Mouse (Mus musculus) ovary, postnatal 14 days (tissue): ENCODE data around the gene Il20rb.

Experiments used
- DNase-seq: peaks from one replicate; pipeline ENCODE4 v3.0.0; 2022; ENCODE audit warnings: low spot score

Gene Il20rb

DNA sequence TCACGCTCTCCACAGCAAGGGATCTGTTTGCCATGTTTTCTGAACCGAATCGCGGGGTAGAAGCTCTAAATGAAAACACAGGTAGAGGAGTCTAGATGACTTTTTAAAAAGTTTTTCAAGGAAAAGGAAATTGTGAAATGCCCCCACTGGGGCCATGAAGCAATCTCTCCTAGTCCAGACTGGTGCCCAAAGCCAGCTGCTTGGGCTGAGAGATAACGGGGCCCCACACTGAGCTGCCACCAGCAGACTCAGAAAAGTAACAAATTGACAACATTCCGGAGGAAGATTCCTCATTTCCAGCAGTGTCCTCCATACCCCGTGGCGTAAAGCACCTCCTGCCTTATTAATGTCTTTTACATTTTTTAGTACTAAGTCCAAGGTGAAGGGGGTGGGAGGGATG, 66.9 kb downstream of the Il20rb start:
- DNase-seq: no peak

DNA sequence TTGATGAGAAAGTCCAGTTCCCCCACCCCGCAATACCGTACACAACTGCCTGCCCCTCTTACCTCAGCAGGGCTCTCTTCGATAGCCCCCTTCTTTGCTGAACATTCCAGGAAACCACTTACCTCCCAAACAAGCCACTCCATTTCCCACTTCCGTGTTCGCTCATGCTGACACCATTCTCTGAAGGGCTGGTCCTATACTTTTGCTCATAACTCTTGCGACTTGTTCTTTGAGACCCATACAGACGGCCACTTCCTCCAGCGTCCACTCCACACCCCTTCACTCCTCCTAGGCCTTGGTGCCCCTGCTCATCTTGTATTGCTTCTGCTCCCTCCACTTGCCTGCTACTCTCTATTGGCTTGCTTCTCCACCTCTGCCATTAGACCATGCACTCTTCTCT, 67.5 kb downstream of the Il20rb start:
- DNase-seq: no peak

- no peak for DNase-seq
Measured at GRCm38 (mm10) chr9:100416756-100417155, 69.8 kb downstream of the Il20rb start.

- no peak for DNase-seq
Measured at GRCm38 (mm10) chr9:100416299-100416698, 70.3 kb downstream of the Il20rb start.

- peak; percentile 13 for DNase-seq
Measured at GRCm38 (mm10) chr9:100415328-100415979, 71.1 kb downstream of the Il20rb start.
